Mouse (Mus musculus) thymus, adult 2 months (tissue): ENCODE data around the gene Krt15.

ENCODE experiments used
- CTCF ChIP-seq: fragments of 200-500 bp; IDR thresholded peaks from 2 replicates; pipeline ENCODE4 v1.5.1; 2012; ENCODE audit warnings: mild to moderate bottlenecking, control low read depth, low read length, moderate library complexity, borderline replicate concordance; ENCODE audit not compliant: control insufficient read depth, poor library complexity, insufficient read depth; ENCODE audit errors: extremely low read depth
- POLR2A ChIP-seq: fragments of 200-500 bp; IDR thresholded peaks from 2 replicates; pipeline ENCODE4 v1.6.1; 2012; ENCODE audit warnings: mild to moderate bottlenecking, low read length, control low read depth, moderate library complexity; ENCODE audit not compliant: control insufficient read depth, poor library complexity, insufficient read depth; ENCODE audit errors: extremely low read depth

DNA sequence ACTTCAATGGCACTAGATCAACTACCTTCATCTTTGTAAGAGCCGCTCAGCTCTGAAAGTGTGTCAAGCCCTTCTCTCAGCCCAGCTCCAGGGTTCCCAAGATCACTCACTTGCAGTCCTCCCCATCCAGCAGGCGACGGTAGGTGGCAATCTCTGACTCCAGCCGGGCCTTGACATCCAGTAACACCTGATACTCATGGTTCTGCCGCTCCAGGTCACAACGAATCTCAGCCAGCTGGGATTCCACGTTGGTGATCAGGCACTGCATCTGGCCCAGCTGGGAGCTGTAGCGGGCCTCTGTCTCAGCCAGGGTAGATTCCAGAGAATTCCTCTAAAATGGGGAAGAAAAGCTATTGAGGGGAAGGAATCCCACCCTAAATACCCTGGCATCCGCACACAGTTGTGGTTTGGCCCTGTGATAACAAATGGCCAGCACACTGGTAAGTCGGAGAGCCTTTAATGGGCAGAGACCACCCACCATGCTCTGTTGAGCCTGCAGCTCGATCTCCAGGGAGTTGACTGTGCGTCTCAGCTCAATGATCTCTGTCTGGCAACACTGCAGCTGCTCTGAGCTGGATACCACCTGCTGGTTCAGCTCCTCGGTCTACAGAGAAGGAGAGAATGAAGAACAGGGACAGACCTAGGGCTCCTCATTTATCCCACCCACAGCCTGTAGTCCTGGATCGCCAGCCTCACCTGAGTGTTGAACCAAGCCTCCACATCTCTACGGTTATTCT is 32.9 kb downstream of the Krt15 start:
- no peak for TF ChIP-seq POLR2A
- no peak for TF ChIP-seq CTCF
